Mouse (Mus musculus) liver (tissue): ENCODE measurements around the gene Vax1.

Experiments
- DNase-seq: peaks from one replicate; pipeline ENCODE4 v3.0.0-alpha.2; 2020; ENCODE audit warnings: mixed read lengths

Gene Vax1

GRCm38 (mm10) chr19:59169143-59169935 lies 517 bp downstream of the Vax1 start:
- DNase-seq: no peak

- no peak for DNase-seq
Measured at GRCm38 (mm10) chr19:59168386-59168905, 1.4 kb downstream of the Vax1 start.

GRCm38 (mm10) chr19:59167871-59168270 lies 2.0 kb downstream of the Vax1 start:
- no peak for DNase-seq

- no peak for DNase-seq
Measured at GRCm38 (mm10) chr19:59166879-59167278, 3.0 kb downstream of the Vax1 start.

- peak; percentile 5 for DNase-seq
Measured at GRCm38 (mm10) chr19:59166311-59166761, 3.5 kb downstream of the Vax1 start.

GRCm38 (mm10) chr19:59165577-59165976 lies 4.3 kb downstream of the Vax1 start:
- no peak for DNase-seq

- no peak for DNase-seq
Measured at GRCm38 (mm10) chr19:59164896-59165560, 4.8 kb downstream of the Vax1 start.

GRCm38 (mm10) chr19:59164111-59164510 lies 5.7 kb downstream of the Vax1 start:
- no peak for DNase-seq

- DNase-seq: no peak
Measured at GRCm38 (mm10) chr19:59156702-59157101, 13.2 kb downstream of the Vax1 start.

GRCm38 (mm10) chr19:59154171-59154570 lies 15.7 kb downstream of the Vax1 start:
- no peak for DNase-seq

GRCm38 (mm10) chr19:59145492-59146140 lies 24.2 kb downstream of the Vax1 start:
- no peak for DNase-seq

GRCm38 (mm10) chr19:59145064-59145463 lies 24.8 kb downstream of the Vax1 start:
- no peak for DNase-seq

GRCm38 (mm10) chr19:59142206-59142605 lies 27.6 kb downstream of the Vax1 start:
- DNase-seq: no peak

GRCm38 (mm10) chr19:59135387-59135786 lies 34.5 kb downstream of the Vax1 start:
- DNase-seq: no peak

GRCm38 (mm10) chr19:59134916-59135315 lies 34.9 kb downstream of the Vax1 start:
- no peak for DNase-seq

- DNase-seq: no peak
Measured at GRCm38 (mm10) chr19:59133202-59133601, 36.7 kb downstream of the Vax1 start.

GRCm38 (mm10) chr19:59129671-59130070 lies 40.2 kb downstream of the Vax1 start:
- no peak for DNase-seq

- no peak for DNase-seq
Measured at GRCm38 (mm10) chr19:59128531-59129204, 41.2 kb downstream of the Vax1 start.

GRCm38 (mm10) chr19:59127424-59127823 lies 42.4 kb downstream of the Vax1 start:
- no peak for DNase-seq
